Mouse (Mus musculus): Measurements from ENCODE around the gene Sox4.

GRCm38 (mm10) chr13:28980681-28981080 is 27.2 kb upstream of the Sox4 start:
- TF ChIP-seq CEBPB (IDR thresholded peaks at IDR 0.05; ENCODE audit: low read depth) (no peak), CTCF (IDR thresholded peaks at IDR 0.05; ENCODE audit: control insufficient read depth, insufficient read depth, insufficient read length) (no peak), FOSL1 (IDR thresholded peaks at IDR 0.05; ENCODE audit: insufficient read depth, low read length, poor library complexity, severe bottlenecking) (no peak)

Data from C2C12 (cell line).